Mouse (Mus musculus) cerebellum, postnatal 14 days (tissue): ENCODE measurements around the gene Gm1527.
A peak's percentile ranks its signal among the peaks of the same experiment; 100 is the strongest.
"Not testable (repeated sequence)": the region's sequence is repeated elsewhere in the genome, so short reads cannot be mapped to it uniquely, and the experiment has no call there.

Source experiments
- DNase-seq, 2 experiments: peaks; one replicate each; pipeline ENCODE4 v3.0.0; 2021; ENCODE audit warnings: mixed read lengths in 2 of 2

Gm1527 gene

DNA sequence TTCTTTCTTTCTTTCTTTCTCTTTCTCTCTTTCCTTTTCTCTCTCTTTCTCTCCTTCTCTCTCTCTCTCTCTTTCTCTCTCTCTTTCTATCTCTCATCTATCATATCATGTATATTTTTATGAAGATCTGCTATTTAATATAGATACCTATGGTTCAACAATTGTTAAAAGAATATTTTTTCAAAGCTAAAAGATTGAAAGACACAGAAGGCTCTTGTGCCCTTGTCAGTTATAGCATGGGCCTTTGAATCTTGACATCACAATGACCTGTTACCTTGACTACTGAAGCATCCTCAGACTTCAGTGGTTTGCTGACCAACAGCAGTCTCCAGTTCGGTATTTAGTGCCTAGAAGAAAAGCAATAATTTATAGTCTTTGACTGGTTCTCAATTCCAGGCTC lies at the start of gene Gm1527:
Gene Gm1527, plus strand, starts transcription at position 301 of the 400 bp plus-strand sequence.
- DNase-seq: no peak

- DNase-seq: no peak
Measured at GRCm38 (mm10) chr3:28843231-28843630, 49.2 kb upstream of the Gm1527 start.

DNA sequence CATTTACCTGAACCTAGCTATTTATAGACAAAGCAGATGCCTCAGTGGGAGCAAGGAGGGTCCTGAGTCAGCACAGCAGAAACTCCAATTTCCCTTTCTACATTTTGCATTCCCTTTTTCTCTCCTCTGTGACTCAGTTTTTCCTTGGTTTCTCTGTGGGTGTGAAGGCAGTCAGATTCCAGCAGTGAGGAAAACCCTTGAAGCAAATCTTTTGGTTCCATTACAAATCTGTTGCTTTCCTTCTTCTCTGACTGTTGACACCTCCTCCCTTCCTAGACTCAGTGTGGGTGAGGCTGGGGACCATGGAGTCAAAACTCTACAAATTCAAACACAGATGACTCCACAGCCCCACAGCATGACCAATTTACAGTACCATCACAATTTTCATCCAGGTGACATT lies 45.3 kb upstream of the Gm1527 start:
- DNase-seq: no peak

GRCm38 (mm10) chr3:28852174-28852573 lies 40.2 kb upstream of the Gm1527 start:
- DNase-seq: not testable (repeated sequence)

- DNase-seq: peak; percentile 5 to 15
Measured at GRCm38 (mm10) chr3:28859630-28860392, 32.6 kb upstream of the Gm1527 start.

- not testable (repeated sequence) for DNase-seq
Measured at GRCm38 (mm10) chr3:28896966-28897365, 4.5 kb downstream of the Gm1527 start.

- no peak for DNase-seq
Measured at GRCm38 (mm10) chr3:28965931-28966330, 73.5 kb downstream of the Gm1527 start.

GRCm38 (mm10) chr3:28968851-28969250 lies 76.4 kb downstream of the Gm1527 start:
- DNase-seq: peak; percentile 61 to 65
